Mouse (Mus musculus) erythroblast, embryonic 14.5 days (primary cell): ENCODE data around the gene Zfpm1.

Source experiments
- GATA1 ChIP-seq: IDR thresholded peaks from 2 replicates; pipeline ENCODE4 v1.6.1; 2012; ENCODE audit warnings: low read length, inconsistent platforms, mixed read lengths
- TAL1 ChIP-seq: IDR thresholded peaks from 3 replicates; pipeline ENCODE4 v1.6.1; 2012; ENCODE audit warnings: low read length, inconsistent platforms, mixed read lengths

DNA sequence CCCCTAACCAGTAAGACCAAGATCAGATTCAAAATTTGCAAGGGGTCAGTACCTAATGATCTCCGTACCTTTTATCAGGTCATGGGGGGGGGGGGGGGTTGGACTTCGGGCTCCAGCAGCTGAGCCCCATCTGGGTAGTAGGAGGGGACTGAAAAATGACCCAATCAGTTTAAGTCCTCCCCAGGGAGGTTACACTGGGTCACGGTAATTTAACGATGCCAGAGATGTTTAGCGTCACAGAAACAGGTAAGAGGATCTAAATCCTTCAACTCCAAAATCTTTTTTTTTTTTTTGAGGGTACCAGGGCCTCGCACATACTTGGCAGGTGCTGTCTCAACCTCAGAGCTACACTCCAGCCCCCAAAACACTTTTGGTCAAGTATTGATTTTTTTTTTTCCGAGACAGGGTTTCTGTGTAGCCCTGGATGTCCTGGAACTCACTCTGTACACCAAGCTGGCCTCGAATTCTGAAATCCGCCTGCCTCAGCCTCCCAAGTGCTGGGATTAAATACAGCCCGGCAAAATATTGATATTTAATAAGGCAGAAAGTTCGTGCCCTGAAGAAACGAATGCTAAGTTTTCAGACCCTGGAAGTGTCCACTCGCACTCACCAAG is 93.9 kb downstream of the Zfpm1 start:
- TF ChIP-seq TAL1: no peak
- TF ChIP-seq GATA1: no peak
